Mouse (Mus musculus) retina, postnatal 1 day (tissue): ENCODE measurements around the gene St6galnac4.

Experiments used
- DNase-seq: peaks from one replicate; pipeline ENCODE4 v3.0.0-alpha.2; 2012

The St6galnac4 gene

DNA sequence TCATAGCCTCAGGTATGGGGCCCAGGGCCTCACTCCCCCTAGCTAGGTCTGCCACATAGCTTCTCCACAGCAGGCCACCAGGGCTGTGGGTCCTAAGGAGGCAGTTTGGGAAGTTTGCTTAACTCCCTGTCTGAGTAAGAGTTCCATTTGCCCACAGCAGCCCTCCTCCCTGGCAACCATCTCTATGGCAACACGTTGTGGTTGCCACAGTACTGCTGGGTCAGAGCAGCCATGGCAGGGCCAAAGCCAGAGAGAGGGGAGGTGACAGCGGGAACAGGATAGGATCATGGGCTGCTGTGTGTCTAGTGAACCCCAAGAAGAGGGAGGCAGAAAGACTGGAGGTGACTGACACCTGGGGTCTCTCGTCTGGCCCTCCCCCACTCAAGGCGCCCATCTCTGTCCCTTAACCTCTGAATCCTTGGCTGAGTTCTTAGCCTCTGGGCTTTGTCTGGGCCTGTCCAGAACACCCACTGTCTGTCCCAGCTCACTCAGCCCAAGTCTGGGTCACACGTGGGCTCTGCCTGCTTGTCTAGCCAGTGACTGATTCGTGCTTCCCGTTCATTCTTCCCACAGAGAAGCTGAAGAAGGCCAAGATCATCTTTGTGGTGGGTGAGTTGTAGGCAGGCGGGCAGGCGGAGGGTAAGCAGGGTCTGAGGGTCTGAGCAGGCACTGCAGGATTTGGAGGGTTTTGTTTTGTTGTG is 42.5 kb downstream of the St6galnac4 start:
- peak; percentile 97 for DNase-seq

DNA sequence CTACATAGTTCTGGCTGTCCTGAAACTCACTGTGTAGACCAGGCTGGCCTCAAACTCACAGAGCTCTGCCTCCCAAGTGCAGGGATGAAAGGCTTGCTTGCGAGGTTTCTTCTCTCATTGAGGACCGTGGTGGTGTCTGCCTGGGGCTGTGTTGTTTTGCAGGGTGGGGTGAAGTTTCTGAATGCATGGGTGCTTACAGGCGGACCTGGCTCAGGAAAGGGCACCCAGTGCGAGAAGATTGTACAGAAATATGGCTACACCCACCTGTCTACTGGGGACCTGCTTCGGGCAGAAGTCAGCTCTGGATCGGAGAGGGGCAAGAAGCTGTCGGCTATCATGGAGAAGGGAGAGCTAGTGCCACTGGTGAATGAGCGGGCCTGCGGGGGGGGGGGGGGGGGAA is 43.1 kb downstream of the St6galnac4 start:
- no peak for DNase-seq

DNA sequence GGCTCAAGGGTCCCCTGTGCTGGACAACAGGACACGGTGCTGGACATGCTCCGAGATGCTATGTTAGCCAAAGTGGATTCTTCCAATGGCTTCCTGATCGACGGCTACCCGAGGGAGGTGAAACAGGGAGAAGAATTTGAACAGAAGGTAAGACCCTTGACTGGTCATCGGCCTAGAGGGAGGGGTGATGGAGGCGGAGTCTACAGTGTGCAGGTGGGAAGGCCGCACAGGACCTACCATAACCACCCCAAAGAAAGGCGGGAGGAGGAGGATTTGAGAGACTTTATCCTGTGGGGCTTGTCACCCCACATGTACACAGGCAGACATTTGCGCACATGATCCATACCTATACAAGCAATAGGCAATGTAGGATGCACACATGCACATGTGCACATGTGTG is 44.2 kb downstream of the St6galnac4 start:
- DNase-seq: no peak

DNA sequence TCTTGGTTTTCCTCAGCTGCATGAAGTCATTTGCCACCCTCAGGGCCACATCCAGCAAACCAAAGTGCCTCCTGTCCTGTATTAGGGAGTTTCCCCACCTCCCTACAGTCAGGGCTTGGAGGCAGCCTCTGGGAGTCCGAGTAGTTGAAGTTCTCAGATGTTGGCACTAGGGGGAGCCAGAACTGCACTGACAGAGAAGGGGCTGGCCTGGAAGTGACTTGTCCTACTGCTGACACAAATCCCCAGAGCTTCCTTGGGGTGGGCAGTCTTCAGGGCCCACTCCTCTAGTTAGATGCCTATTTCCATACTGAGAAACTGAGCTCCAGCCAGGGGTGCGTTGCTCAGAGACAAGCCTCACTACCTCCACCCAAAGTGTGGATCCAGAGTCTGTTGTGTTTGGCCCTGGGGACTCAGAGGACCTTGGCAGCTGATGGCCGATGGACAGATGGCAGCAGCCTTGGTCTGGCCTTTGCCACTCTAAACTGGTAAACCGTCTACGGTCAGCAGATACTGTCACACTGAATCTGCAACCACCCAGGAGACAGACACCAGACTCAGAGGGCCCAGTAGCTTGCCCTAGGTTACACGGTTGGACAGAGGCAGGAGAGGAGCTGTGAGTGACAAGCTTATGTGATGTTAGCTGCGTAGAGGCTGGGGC is 45.0 kb downstream of the St6galnac4 start:
- DNase-seq: peak; percentile 90

DNA sequence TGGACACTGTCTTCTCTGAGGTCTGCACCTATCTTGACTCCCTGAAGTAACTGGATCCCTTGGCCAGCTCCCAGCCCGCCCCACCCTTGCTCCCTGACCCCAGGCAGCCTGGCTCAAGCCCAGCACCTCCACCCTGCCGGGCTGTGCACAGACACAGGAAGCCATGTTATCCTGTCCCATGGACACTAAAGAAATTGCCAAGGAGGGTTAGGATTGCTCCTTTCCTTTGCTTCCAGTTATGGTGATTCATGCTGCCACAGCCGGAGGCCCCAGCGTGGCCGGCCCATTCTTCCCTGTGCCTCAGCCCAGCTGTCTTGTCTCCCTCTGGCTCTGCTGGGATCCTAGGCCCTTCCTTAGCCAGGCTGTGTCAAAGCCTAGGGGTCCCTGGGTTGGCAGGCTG is 46.8 kb downstream of the St6galnac4 start:
- DNase-seq: no peak

DNA sequence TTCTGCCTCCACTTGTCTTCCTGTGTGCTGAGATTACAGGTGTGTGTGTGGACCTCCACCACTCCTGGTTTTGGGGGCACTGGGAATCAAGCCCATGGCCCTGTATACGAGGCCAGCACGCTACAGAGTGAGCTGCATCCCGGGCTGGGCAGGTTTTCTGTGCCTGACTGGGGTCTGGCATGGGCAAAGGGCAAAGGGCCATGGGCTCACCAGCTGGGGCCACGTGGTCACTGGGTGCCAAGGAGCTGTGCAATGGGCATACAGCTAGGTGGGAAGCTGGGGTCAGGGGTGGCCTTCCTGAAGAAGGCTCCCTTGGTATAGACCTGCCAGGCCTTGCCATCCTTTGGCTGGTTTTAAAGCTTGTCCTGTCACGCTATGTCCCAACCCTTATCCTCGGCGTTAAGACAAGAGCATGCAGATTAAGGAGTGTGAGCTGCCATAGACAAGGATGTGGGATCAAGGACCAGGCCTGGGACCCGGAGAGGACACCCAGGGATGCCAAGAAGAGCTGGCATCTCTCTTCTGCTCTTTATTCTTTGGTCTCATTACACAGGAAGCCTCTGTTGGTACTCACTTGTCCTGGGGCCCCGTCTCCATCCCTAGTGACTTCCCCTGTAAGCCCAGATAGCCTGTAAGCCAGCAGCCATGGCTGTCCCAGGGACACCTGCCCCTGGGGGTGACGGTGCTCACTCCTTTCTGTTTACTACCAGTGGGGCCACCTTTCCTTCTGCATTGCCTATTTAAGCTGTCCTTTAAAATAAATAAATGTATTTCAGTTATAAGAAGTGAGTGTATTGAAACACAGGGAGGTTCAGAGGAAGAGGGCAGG is 47.6 kb downstream of the St6galnac4 start:
- no peak for DNase-seq

GRCm38 (mm10) chr2:32636617-32637016 is 49.7 kb downstream of the St6galnac4 start:
- no peak for DNase-seq

DNA sequence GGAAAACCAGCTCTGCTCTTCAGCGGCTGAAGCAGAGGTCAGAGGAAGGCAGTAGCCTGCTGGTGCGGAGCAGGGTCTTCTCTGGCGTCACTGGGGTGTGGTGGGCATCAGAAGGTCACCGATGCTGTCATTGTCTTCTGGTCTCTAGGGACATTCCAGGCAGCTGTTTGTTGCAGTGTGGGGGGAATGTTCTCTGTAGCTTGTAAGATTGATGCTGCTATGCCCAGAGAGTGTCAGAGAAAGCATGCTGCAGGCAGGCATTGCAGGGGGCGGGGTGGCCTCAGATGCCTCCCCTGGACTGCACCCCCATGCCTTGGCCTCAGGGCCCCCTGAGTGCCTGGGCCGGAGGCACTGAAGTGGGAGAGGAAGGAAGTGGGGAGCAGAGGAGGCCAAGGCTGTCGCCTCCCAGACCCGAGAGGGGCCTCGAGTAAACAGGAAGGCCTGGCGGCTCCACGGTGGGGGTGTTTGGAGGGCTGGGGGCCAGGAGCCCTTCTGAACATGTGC is 50.9 kb downstream of the St6galnac4 start:
- DNase-seq: peak; percentile 32

DNA sequence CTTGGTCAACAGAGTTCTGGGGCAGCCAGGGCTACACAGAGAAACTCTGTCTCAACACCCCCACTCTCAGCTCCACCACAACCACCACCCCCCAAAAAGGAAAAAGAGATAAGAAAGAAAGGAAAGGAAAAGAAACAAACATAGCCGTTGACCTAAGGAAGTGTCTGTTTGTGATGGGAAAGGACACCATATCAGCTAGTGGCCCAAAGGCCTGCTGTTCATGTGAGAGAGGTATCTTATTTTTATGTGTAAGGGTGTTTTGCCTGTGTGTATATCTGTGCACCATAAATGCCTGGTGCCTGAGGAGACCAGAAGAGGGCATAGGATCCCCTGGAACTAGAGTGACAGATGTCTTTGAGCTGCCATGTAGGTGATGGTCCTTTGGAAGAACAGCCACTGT is 52.7 kb downstream of the St6galnac4 start:
- no peak for DNase-seq

DNA sequence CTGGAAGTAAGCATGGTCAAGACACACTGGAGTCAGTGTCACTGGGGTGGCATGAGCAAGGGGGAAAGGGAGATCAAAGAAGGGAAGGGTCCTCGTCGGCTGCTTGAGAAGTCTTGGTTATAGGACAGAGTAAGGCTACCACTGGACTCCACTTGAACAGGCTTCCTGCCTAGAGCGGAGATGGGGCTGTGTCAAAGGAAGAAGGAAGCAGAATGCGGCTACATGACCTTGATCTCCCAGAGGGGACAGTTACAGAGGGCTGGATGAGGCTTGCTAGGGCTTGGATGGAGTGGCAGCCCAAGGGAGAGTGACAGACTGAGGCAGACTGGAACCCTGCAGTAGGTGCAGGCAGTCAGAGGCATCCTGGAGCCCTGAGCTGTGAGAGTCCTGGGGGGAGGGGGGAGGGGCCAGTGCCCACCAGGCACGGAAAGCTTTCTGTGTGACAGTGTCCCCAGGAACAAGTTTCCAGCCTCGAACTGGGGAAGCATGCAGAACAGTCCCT is 53.7 kb downstream of the St6galnac4 start:
- DNase-seq: no peak

DNA sequence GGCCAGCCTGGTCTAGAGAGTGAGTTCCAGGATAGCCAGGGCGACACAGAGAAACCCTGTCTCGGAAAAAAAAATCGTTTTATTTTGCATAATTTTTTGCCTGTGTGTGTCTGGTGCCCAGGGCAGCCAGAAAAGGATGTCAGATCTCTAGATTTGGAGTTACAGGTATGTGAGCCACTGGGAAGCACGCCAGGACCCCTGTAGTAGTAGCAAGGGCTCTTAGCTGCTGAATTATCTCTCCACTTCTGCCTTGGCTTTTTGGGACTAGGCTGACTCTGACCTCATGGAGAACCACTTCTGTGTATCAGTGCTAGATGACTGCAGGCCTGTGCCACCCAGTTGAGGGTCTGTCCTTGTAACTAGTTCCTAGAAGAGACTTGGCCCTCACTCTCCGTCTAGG is 54.9 kb downstream of the St6galnac4 start:
- DNase-seq: no peak

- no peak for DNase-seq
Observed at GRCm38 (mm10) chr2:32642813-32643212, 55.9 kb downstream of the St6galnac4 start.

DNA sequence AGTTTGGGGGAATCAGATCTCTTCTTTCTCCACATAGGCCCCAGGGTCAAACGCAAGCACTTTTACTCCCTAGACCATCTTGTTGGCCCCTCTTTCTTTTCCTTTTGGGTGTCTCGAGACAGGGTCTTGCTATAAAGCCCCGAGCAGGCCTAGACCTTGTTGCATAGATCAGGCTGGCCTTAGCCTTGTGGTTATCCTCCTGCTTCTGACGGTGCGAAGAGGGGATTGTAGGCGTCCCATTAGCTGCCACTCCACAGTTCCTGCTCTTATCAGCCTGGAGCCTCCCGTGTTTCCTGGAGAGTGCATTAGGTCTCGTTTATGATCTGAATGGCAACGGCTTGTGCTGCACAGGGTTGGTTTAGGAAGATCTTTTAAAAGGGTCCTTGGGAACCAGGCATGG is 57.2 kb downstream of the St6galnac4 start:
- DNase-seq: no peak

DNA sequence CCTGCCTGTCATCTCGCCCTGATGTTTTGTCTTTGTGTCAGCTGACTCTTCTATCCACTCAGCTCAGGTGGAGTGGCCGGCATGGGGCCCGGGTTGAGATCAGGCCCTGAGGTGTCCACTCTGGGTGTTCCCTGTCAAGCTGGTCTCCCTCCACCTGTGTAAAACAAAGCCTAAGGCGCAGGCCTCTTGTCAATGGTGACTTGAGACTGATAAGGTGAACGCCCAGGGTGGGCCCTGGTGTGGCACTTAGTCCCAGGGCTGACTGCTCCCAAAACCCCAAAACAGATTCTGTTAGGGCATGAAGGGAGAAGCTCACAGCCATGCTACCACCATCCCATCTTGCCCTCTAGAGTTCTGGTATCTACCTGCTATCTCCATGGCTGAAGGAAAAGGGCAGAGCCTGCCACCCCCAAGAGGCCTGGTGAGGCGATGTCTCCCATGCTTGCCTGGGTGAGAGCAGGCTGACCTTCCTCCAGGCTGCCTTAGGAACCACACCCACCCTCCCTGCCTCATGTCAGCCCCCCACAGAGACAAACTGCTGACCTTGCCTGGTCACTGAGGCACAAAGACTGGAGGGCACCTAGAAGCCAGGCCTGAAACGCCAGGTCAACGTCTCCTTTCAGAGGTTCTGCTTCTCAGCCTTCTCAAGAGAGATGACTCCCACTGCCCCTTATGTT is 58.0 kb downstream of the St6galnac4 start:
- no peak for DNase-seq

GRCm38 (mm10) chr2:32645647-32646046 is 58.8 kb downstream of the St6galnac4 start:
- no peak for DNase-seq

DNA sequence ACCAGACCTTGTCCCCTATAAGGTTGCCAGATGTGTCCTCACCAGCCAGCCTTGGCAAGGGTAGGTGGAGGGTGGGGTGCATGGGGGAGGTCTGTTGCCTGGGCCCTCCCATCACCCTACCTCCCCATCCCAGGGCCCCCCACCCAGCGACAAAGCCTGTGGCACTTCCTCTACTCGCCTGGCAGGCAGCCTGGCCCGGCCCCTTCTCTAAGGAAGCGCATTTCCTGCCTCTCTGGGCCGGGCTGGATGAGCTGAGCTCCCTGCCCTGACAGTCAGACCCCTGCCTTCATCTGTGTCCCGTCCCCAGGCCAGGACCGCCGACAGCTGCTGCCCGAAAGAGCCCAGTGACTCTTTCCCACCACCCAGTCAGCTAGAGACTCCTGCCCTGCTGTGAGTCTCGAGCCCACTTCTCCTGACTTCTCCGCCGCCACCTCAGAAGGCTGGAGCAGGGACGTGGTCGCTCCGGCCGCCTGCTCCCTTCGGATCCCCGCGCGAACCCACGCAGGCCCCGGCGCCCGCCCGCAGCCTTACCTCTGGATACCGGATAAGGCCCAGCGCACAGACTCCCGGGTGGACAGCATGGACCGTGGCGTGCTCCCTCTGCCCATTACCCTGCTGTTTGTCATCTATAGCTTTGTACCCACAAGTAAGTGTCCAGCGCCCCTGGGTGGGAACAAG is 59.6 kb downstream of the St6galnac4 start, which contains the start of gene Eng:
Eng (plus strand) TSS at position 217 of the 678 bp plus-strand sequence.
- no peak for DNase-seq

- no peak for DNase-seq
Observed at GRCm38 (mm10) chr2:32647366-32647765, 60.5 kb downstream of the St6galnac4 start.
